Mouse (Mus musculus): ENCODE measurements around the gene Lrrc8d. TPM values are rescaled to one million over a fixed set of nuclear protein-coding genes. Genes with fewer than 3 reads are reported as not detected.
A peak's percentile ranks its signal among the peaks of the same experiment; 100 is the strongest.

Lrrc8d gene
- polyA plus RNA-seq, 1 experiment from 2014 or later, result 9.7 TPM

- H3K4me1 ChIP-seq (ENCODE audit: control insufficient read depth, insufficient read depth, low read length), result peaks cover 22% of the 10 kb centered on the region
- H3K27ac ChIP-seq (ENCODE audit: low read length), result peak overlapping the region; percentile 62
- H3K9me3 ChIP-seq (replicated peaks; ENCODE audit: control insufficient read depth, low read length), result no peaks in the 10 kb centered on the region
- no peaks in the 10 kb centered on the region for H3K36me3 ChIP-seq (ENCODE audit: control insufficient read depth, insufficient read depth, low read length)
- no peak overlapping the region for H3K4me2 ChIP-seq (ENCODE audit: low read depth, low read length)
- no peak for ATAC-seq (ENCODE audit: insufficient read depth, low FRiP score)
- H3K27me3 ChIP-seq (ENCODE audit: control insufficient read depth, insufficient read depth, low read length), result no peaks in the 10 kb centered on the region
- 67% methylated on average over 5 of the region's 5 CpGs for WGBS
- no peak overlapping the region for H3K4me3 ChIP-seq (replicated peaks; ENCODE audit: low read length)
- H3K9ac ChIP-seq (ENCODE audit: low read length), result no peak overlapping the region
These were observed 76.6 kb downstream of the Lrrc8d start for GRCm38 (mm10) chr5:105776368-105776767.

DNA sequence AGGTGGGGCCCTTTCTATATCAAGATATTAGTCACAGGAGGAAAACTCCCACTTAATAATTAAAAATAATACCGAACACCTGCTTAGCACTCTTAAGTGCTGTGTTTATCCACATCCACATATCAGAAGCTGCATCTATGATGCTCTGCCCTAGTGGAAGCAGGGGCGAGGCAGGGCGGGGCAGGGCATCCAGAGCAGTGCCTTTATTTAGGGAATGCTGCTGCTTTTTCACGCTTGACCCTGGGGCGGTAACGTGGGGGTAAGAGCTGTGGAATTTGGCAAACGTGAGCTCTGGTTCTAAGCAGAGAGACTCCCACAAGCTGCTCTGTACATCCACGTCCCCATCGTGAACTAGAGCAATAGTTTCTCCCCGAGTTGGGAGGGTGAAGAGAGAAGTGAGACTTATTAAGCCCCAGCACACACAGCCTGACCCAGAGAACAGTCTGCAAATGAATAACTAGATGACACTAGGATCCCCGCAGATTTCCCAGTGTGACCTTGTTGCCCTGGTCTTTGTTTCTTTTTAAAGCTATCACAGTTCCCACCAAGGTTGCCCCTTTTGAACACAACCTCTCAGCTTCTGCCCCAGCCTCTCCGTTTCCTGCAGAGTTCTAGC lies 77.3 kb downstream of the Lrrc8d start:
- Histone ChIP-seq H3K9me3 (replicated peaks; ENCODE audit: control insufficient read depth, low read length) (no peaks in the 10 kb centered on the region), H3K27me3 (ENCODE audit: control insufficient read depth, insufficient read depth, low read length) (no peaks in the 10 kb centered on the region), H3K9ac (ENCODE audit: low read length) (no peak overlapping the region), H3K36me3 (ENCODE audit: control insufficient read depth, insufficient read depth, low read length) (no peaks in the 10 kb centered on the region), H3K4me1 (ENCODE audit: control insufficient read depth, insufficient read depth, low read length) (peaks cover 22% of the 10 kb centered on the region), H3K4me3 (replicated peaks; ENCODE audit: low read length) (no peak overlapping the region), H3K27ac (ENCODE audit: low read length) (peak overlapping the region; percentile 62), H3K4me2 (ENCODE audit: low read depth, low read length) (no peak overlapping the region)
- 43% methylated on average over 12 of the region's 12 CpGs for whole genome bisulfite sequencing
- ATAC-seq (ENCODE audit: insufficient read depth, low FRiP score), result peak; percentile 53; the same call in 1 of the 2 replicates

GRCm38 (mm10) chr5:105777645-105778044 lies 77.9 kb downstream of the Lrrc8d start:
- H3K4me3 ChIP-seq (replicated peaks; ENCODE audit: low read length), result no peak overlapping the region
- H3K4me1 ChIP-seq (ENCODE audit: control insufficient read depth, insufficient read depth, low read length), result peaks cover 22% of the 10 kb centered on the region
- no peaks in the 10 kb centered on the region for H3K27me3 ChIP-seq (ENCODE audit: control insufficient read depth, insufficient read depth, low read length)
- H3K36me3 ChIP-seq (ENCODE audit: control insufficient read depth, insufficient read depth, low read length), result no peaks in the 10 kb centered on the region
- H3K4me2 ChIP-seq (ENCODE audit: low read depth, low read length), result no peak overlapping the region
- H3K9ac ChIP-seq (ENCODE audit: low read length), result no peak overlapping the region
- no peaks in the 10 kb centered on the region for H3K9me3 ChIP-seq (replicated peaks; ENCODE audit: control insufficient read depth, low read length)
- WGBS, result 46% methylated on average over 8 of the region's 8 CpGs
- H3K27ac ChIP-seq (ENCODE audit: low read length), result 0 out of 2 replicates have a peak overlapping the region, but pooled peaks have one; percentile 14
- no peak for ATAC-seq (ENCODE audit: insufficient read depth, low FRiP score)

- 65% methylated on average over 8 of the region's 8 CpGs for whole genome bisulfite sequencing
These were observed 78.4 kb downstream of the Lrrc8d start for GRCm38 (mm10) chr5:105778189-105778588.

DNA sequence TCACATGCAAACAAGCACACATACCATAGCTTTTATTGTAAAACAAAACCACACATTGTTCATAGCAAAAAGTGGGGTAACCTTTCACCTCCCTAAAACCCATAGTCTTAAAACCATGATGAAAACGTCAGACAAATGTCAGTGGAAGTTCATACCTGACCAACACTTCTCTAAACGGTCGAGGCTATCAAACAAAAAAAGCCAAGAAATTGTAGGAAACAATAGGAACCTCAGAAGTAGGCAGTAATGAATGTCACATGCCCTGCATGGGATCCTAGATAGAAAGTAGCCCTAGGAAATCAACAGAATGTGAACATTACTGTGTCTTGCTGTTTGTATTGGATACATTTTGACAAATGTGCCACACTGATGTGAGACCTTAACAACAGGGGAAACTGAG lies 79.0 kb downstream of the Lrrc8d start:
- H3K4me1 ChIP-seq (ENCODE audit: control insufficient read depth, insufficient read depth, low read length), result peaks cover 22% of the 10 kb centered on the region
- H3K27ac ChIP-seq (ENCODE audit: low read length), result no peak overlapping the region
- ATAC-seq (ENCODE audit: insufficient read depth, low FRiP score), result no peak
- no peak overlapping the region for H3K4me3 ChIP-seq (replicated peaks; ENCODE audit: low read length)
- H3K36me3 ChIP-seq (ENCODE audit: control insufficient read depth, insufficient read depth, low read length), result no peaks in the 10 kb centered on the region
- H3K9me3 ChIP-seq (replicated peaks; ENCODE audit: control insufficient read depth, low read length), result no peaks in the 10 kb centered on the region
- H3K27me3 ChIP-seq (ENCODE audit: control insufficient read depth, insufficient read depth, low read length), result no peaks in the 10 kb centered on the region
- H3K4me2 ChIP-seq (ENCODE audit: low read depth, low read length), result no peak overlapping the region
- H3K9ac ChIP-seq (ENCODE audit: low read length), result no peak overlapping the region
- WGBS, result 43% methylated on average over 3 of the region's 3 CpGs

More at GRCm38 (mm10) chr5:105778189-105778588, 78.4 kb downstream of the Lrrc8d start:
- H3K9me3 ChIP-seq (replicated peaks; ENCODE audit: control insufficient read depth, low read length), result no peaks in the 10 kb centered on the region
- H3K4me1 ChIP-seq (ENCODE audit: control insufficient read depth, insufficient read depth, low read length), result peaks cover 22% of the 10 kb centered on the region
- no peak overlapping the region for H3K27ac ChIP-seq (ENCODE audit: low read length)
- no peaks in the 10 kb centered on the region for H3K36me3 ChIP-seq (ENCODE audit: control insufficient read depth, insufficient read depth, low read length)
- no peak overlapping the region for H3K4me3 ChIP-seq (replicated peaks; ENCODE audit: low read length)
- H3K4me2 ChIP-seq (ENCODE audit: low read depth, low read length), result no peak overlapping the region
- no peaks in the 10 kb centered on the region for H3K27me3 ChIP-seq (ENCODE audit: control insufficient read depth, insufficient read depth, low read length)
- no peak for ATAC-seq (ENCODE audit: insufficient read depth, low FRiP score)
- no peak overlapping the region for H3K9ac ChIP-seq (ENCODE audit: low read length)

- no peaks in the 10 kb centered on the region for H3K27me3 ChIP-seq (ENCODE audit: control insufficient read depth, insufficient read depth, low read length)
- no peak for ATAC-seq (ENCODE audit: insufficient read depth, low FRiP score)
- H3K9me3 ChIP-seq (replicated peaks; ENCODE audit: control insufficient read depth, low read length), result no peaks in the 10 kb centered on the region
- peak overlapping the region; percentile 46 for H3K27ac ChIP-seq (ENCODE audit: low read length)
- 62% methylated on average over 5 of the region's 5 CpGs for WGBS
- no peak overlapping the region for H3K4me3 ChIP-seq (replicated peaks; ENCODE audit: low read length)
- H3K36me3 ChIP-seq (ENCODE audit: control insufficient read depth, insufficient read depth, low read length), result no peaks in the 10 kb centered on the region
- peaks cover 22% of the 10 kb centered on the region for H3K4me1 ChIP-seq (ENCODE audit: control insufficient read depth, insufficient read depth, low read length)
- H3K9ac ChIP-seq (ENCODE audit: low read length), result no peak overlapping the region
- no peak overlapping the region for H3K4me2 ChIP-seq (ENCODE audit: low read depth, low read length)
These were observed 79.6 kb downstream of the Lrrc8d start for GRCm38 (mm10) chr5:105779331-105779730.

DNA sequence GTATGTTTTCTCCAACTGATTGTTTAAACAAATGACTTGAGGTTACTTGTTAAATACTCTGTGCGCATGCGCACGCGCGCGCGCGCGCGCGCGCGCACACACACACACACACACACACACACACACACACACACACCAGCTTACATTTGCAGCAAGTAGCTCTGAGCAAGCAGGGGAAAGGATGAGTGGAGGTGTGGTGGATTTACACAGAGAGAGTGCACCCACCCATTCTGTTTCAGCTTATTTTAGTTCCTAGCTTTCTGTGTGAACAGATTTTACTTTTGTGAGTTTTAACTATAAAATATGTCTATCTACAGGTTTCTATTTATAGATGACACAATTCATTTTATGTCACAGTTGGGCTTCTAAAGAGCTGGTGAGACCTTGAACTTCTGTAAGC lies 84.1 kb downstream of the Lrrc8d start:
- no peak overlapping the region for H3K4me2 ChIP-seq (ENCODE audit: low read depth, low read length)
- no peaks in the 10 kb centered on the region for H3K9me3 ChIP-seq (replicated peaks; ENCODE audit: control insufficient read depth, low read length)
- no peak for ATAC-seq (ENCODE audit: insufficient read depth, low FRiP score)
- H3K4me1 ChIP-seq (ENCODE audit: control insufficient read depth, insufficient read depth, low read length), result peaks cover 36% of the 10 kb centered on the region
- no peak overlapping the region for H3K9ac ChIP-seq (ENCODE audit: low read length)
- H3K36me3 ChIP-seq (ENCODE audit: control insufficient read depth, insufficient read depth, low read length), result no peaks in the 10 kb centered on the region
- H3K4me3 ChIP-seq (replicated peaks; ENCODE audit: low read length), result no peak overlapping the region
- H3K27me3 ChIP-seq (ENCODE audit: control insufficient read depth, insufficient read depth, low read length), result no peaks in the 10 kb centered on the region
- WGBS, result 94% methylated on average over 13 of the region's 13 CpGs
- no peak overlapping the region for H3K27ac ChIP-seq (ENCODE audit: low read length)

GRCm38 (mm10) chr5:105784724-105785123 lies 85.0 kb downstream of the Lrrc8d start:
- H3K36me3 ChIP-seq (ENCODE audit: control insufficient read depth, insufficient read depth, low read length), result no peaks in the 10 kb centered on the region
- H3K4me2 ChIP-seq (ENCODE audit: low read depth, low read length), result no peak overlapping the region
- no peaks in the 10 kb centered on the region for H3K9me3 ChIP-seq (replicated peaks; ENCODE audit: control insufficient read depth, low read length)
- no peaks in the 10 kb centered on the region for H3K27me3 ChIP-seq (ENCODE audit: control insufficient read depth, insufficient read depth, low read length)
- peaks cover 33% of the 10 kb centered on the region for H3K4me1 ChIP-seq (ENCODE audit: control insufficient read depth, insufficient read depth, low read length)
- no peak overlapping the region for H3K9ac ChIP-seq (ENCODE audit: low read length)
- H3K27ac ChIP-seq (ENCODE audit: low read length), result no peak overlapping the region
- WGBS, result 64% methylated on average over 10 of the region's 10 CpGs
- no peak for ATAC-seq (ENCODE audit: insufficient read depth, low FRiP score)
- H3K4me3 ChIP-seq (replicated peaks; ENCODE audit: low read length), result no peak overlapping the region

GRCm38 (mm10) chr5:105787577-105787976 lies 87.8 kb downstream of the Lrrc8d start:
- 42% methylated on average over 10 of the region's 10 CpGs for WGBS
- ATAC-seq (ENCODE audit: insufficient read depth, low FRiP score), result peak; percentile 20; the same call in 1 of the 2 replicates
- Histone ChIP-seq H3K4me3 (replicated peaks; ENCODE audit: low read length) (no peak overlapping the region), H3K4me1 (ENCODE audit: control insufficient read depth, insufficient read depth, low read length) (peaks cover 51% of the 10 kb centered on the region), H3K27me3 (ENCODE audit: control insufficient read depth, insufficient read depth, low read length) (no peaks in the 10 kb centered on the region), H3K9me3 (replicated peaks; ENCODE audit: control insufficient read depth, low read length) (no peaks in the 10 kb centered on the region), H3K4me2 (ENCODE audit: low read depth, low read length) (no peak overlapping the region), H3K27ac (ENCODE audit: low read length) (peak overlapping the region; percentile 48), H3K36me3 (ENCODE audit: control insufficient read depth, insufficient read depth, low read length) (no peaks in the 10 kb centered on the region), H3K9ac (ENCODE audit: low read length) (0 out of 2 replicates have a peak overlapping the region, but pooled peaks have one; percentile 22)

Measured in stomach, embryonic 16.5 days (tissue).